Mouse (Mus musculus): ENCODE results near the gene Galp.

DNA sequence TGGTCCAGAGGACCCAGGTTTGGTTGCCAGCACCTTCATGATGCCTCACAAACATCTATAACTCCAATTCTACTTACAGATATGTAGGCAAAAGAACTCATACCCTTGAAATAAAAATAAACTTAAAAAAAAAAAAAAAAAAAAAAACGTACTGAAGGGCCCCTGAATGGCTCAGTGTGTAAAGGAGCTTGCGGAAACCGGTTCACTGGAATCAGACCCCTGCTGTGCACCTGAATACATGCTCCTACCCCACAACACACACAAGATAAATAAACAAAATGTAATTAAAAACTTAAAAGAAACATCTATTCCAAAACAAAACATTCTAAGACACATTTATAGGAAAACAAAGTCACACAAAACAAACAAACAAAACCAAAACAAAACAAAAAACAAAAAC, 23.3 kb downstream of the Galp start:
- TF ChIP-seq USF1 (IDR thresholded peaks at IDR 0.05; ENCODE audit: low read depth) (no peak), CTCF (IDR thresholded peaks at IDR 0.05; ENCODE audit: control insufficient read depth, insufficient read depth, insufficient read length) (no peak), CEBPB (IDR thresholded peaks at IDR 0.05; ENCODE audit: low read depth) (no peak), MAX (IDR thresholded peaks at IDR 0.05) (no peak), MYOD1 (IDR thresholded peaks at IDR 0.05; ENCODE audit: control insufficient read depth, insufficient read length, low read depth) (no peak), MYOG (IDR thresholded peaks at IDR 0.05; ENCODE audit: control insufficient read depth, extremely low read depth, insufficient read length) (no peak), FOSL1 (IDR thresholded peaks at IDR 0.05; ENCODE audit: insufficient read depth, low read length, poor library complexity, severe bottlenecking) (no peak)

Measured in C2C12 (cell line).